Mouse (Mus musculus): Measurements from ENCODE around the gene F5. TPM values are rescaled to one million over a fixed set of nuclear protein-coding genes. Genes with fewer than 3 reads are reported as not detected.

The F5 gene
- polyA plus RNA-seq (2012; rRNA removed): 7.1 and 8.1 TPM in 2 replicates

GRCm38 (mm10) chr1:164151387-164152088 is at the start of gene F5:
TSS of gene F5 (plus strand) at chr1:164151838.
- Histone ChIP-seq H3K36me3 (ENCODE audit: control insufficient read depth, insufficient read depth, low read length) (no peaks in the 10 kb centered on the region), H3K27me3 (ENCODE audit: control insufficient read depth, insufficient read depth, low read length) (no peaks in the 10 kb centered on the region), H3K4me3 (ENCODE audit: control insufficient read depth, low read depth, low read length) (no peak within 1 kb of the TSS), H3K27ac (ENCODE audit: control insufficient read depth, insufficient read depth, low read depth, low read length) (no peak within 1 kb of the TSS), H3K4me1 (ENCODE audit: control insufficient read depth, insufficient read depth, low read length) (peaks cover 3% of the 10 kb centered on the region)
- TF ChIP-seq CTCF (IDR thresholded peaks at IDR 0.05; ENCODE audit: control insufficient read depth, insufficient read depth, insufficient replicate concordance, low read depth, low read length): no peak
- no peak for TF ChIP-seq POLR2A (IDR thresholded peaks at IDR 0.05; ENCODE audit: control insufficient read depth, low read depth, low read length)

GRCm38 (mm10) chr1:164109763-164110162 is 41.9 kb upstream of the F5 start:
- H3K4me1 ChIP-seq (ENCODE audit: control insufficient read depth, insufficient read depth, low read length): no peaks in the 10 kb centered on the region
- TF ChIP-seq POLR2A (IDR thresholded peaks at IDR 0.05; ENCODE audit: control insufficient read depth, low read depth, low read length) (no peak), CTCF (IDR thresholded peaks at IDR 0.05; ENCODE audit: control insufficient read depth, insufficient read depth, insufficient replicate concordance, low read depth, low read length) (no peak)
- H3K27me3 ChIP-seq (ENCODE audit: control insufficient read depth, insufficient read depth, low read length): no peaks in the 10 kb centered on the region
- H3K27ac ChIP-seq (ENCODE audit: control insufficient read depth, insufficient read depth, low read depth, low read length): no peak overlapping the region
- H3K4me3 ChIP-seq (ENCODE audit: control insufficient read depth, low read depth, low read length): no peak overlapping the region
- no peaks in the 10 kb centered on the region for H3K36me3 ChIP-seq (ENCODE audit: control insufficient read depth, insufficient read depth, low read length)

- Histone ChIP-seq H3K4me1 (ENCODE audit: control insufficient read depth, insufficient read depth, low read length) (no peaks in the 10 kb centered on the region), H3K4me3 (ENCODE audit: control insufficient read depth, low read depth, low read length) (no peak overlapping the region), H3K27ac (ENCODE audit: control insufficient read depth, insufficient read depth, low read depth, low read length) (no peak overlapping the region), H3K36me3 (ENCODE audit: control insufficient read depth, insufficient read depth, low read length) (no peaks in the 10 kb centered on the region), H3K27me3 (ENCODE audit: control insufficient read depth, insufficient read depth, low read length) (no peaks in the 10 kb centered on the region)
- TF ChIP-seq CTCF (IDR thresholded peaks at IDR 0.05; ENCODE audit: control insufficient read depth, insufficient read depth, insufficient replicate concordance, low read depth, low read length) (no peak), POLR2A (IDR thresholded peaks at IDR 0.05; ENCODE audit: control insufficient read depth, low read depth, low read length) (no peak)
These were observed 40.9 kb upstream of the F5 start for GRCm38 (mm10) chr1:164110591-164111329.

- H3K27ac ChIP-seq (ENCODE audit: control insufficient read depth, insufficient read depth, low read depth, low read length): no peak overlapping the region
- no peaks in the 10 kb centered on the region for H3K27me3 ChIP-seq (ENCODE audit: control insufficient read depth, insufficient read depth, low read length)
- no peaks in the 10 kb centered on the region for H3K36me3 ChIP-seq (ENCODE audit: control insufficient read depth, insufficient read depth, low read length)
- no peaks in the 10 kb centered on the region for H3K4me1 ChIP-seq (ENCODE audit: control insufficient read depth, insufficient read depth, low read length)
- H3K4me3 ChIP-seq (ENCODE audit: control insufficient read depth, low read depth, low read length): no peak overlapping the region
- TF ChIP-seq POLR2A (IDR thresholded peaks at IDR 0.05; ENCODE audit: control insufficient read depth, low read depth, low read length) (no peak), CTCF (IDR thresholded peaks at IDR 0.05; ENCODE audit: control insufficient read depth, insufficient read depth, insufficient replicate concordance, low read depth, low read length) (no peak)
These were observed 37.4 kb upstream of the F5 start for GRCm38 (mm10) chr1:164114280-164114679.

- Histone ChIP-seq H3K27me3 (ENCODE audit: control insufficient read depth, insufficient read depth, low read length) (no peaks in the 10 kb centered on the region), H3K36me3 (ENCODE audit: control insufficient read depth, insufficient read depth, low read length) (no peaks in the 10 kb centered on the region), H3K27ac (ENCODE audit: control insufficient read depth, insufficient read depth, low read depth, low read length) (no peak within 1 kb of the TSS), H3K4me1 (ENCODE audit: control insufficient read depth, insufficient read depth, low read length) (no peaks in the 10 kb centered on the region), H3K4me3 (ENCODE audit: control insufficient read depth, low read depth, low read length) (no peak within 1 kb of the TSS)
- TF ChIP-seq CTCF (IDR thresholded peaks at IDR 0.05; ENCODE audit: control insufficient read depth, insufficient read depth, insufficient replicate concordance, low read depth, low read length): no peak
- no peak for TF ChIP-seq POLR2A (IDR thresholded peaks at IDR 0.05; ENCODE audit: control insufficient read depth, low read depth, low read length)
These were observed 36.6 kb upstream of the F5 start, which contains the start of gene Selp for GRCm38 (mm10) chr1:164114947-164115493. TSS of gene Selp (plus strand) at chr1:164115264.

- H3K4me1 ChIP-seq (ENCODE audit: control insufficient read depth, insufficient read depth, low read length): no peaks in the 10 kb centered on the region
- no peak overlapping the region for H3K27ac ChIP-seq (ENCODE audit: control insufficient read depth, insufficient read depth, low read depth, low read length)
- no peaks in the 10 kb centered on the region for H3K36me3 ChIP-seq (ENCODE audit: control insufficient read depth, insufficient read depth, low read length)
- no peak overlapping the region for H3K4me3 ChIP-seq (ENCODE audit: control insufficient read depth, low read depth, low read length)
- TF ChIP-seq POLR2A (IDR thresholded peaks at IDR 0.05; ENCODE audit: control insufficient read depth, low read depth, low read length) (no peak), CTCF (IDR thresholded peaks at IDR 0.05; ENCODE audit: control insufficient read depth, insufficient read depth, insufficient replicate concordance, low read depth, low read length) (no peak)
- H3K27me3 ChIP-seq (ENCODE audit: control insufficient read depth, insufficient read depth, low read length): no peaks in the 10 kb centered on the region
These were observed 36.0 kb upstream of the F5 start for GRCm38 (mm10) chr1:164115647-164116046.

GRCm38 (mm10) chr1:164117869-164118268 is 33.8 kb upstream of the F5 start:
- Histone ChIP-seq H3K27me3 (ENCODE audit: control insufficient read depth, insufficient read depth, low read length) (no peaks in the 10 kb centered on the region), H3K4me3 (ENCODE audit: control insufficient read depth, low read depth, low read length) (no peak overlapping the region), H3K4me1 (ENCODE audit: control insufficient read depth, insufficient read depth, low read length) (no peaks in the 10 kb centered on the region), H3K27ac (ENCODE audit: control insufficient read depth, insufficient read depth, low read depth, low read length) (no peak overlapping the region), H3K36me3 (ENCODE audit: control insufficient read depth, insufficient read depth, low read length) (no peaks in the 10 kb centered on the region)
- no peak for TF ChIP-seq POLR2A (IDR thresholded peaks at IDR 0.05; ENCODE audit: control insufficient read depth, low read depth, low read length)
- no peak for TF ChIP-seq CTCF (IDR thresholded peaks at IDR 0.05; ENCODE audit: control insufficient read depth, insufficient read depth, insufficient replicate concordance, low read depth, low read length)

Measured in testis, adult 2 months (tissue).